Mouse (Mus musculus) C2C12 (cell line): ENCODE results near the gene Rdh14.

Experiments
- CTCF ChIP-seq: IDR thresholded peaks from one replicate; pipeline ENCODE4 v1.5.1; 2011; ENCODE audit not compliant: control insufficient read depth, insufficient read depth, insufficient read length
- FOSL1 ChIP-seq: IDR thresholded peaks from one replicate; pipeline ENCODE4 v1.8.0; 2011; ENCODE audit warnings: mild to moderate bottlenecking, low read length; ENCODE audit not compliant: poor library complexity, insufficient read depth, severe bottlenecking
- MYOD1 ChIP-seq: IDR thresholded peaks from one replicate; pipeline ENCODE4 v1.6.1; 2011; ENCODE audit warnings: low read depth; ENCODE audit not compliant: control insufficient read depth, insufficient read length
- USF1 ChIP-seq: IDR thresholded peaks from one replicate; pipeline ENCODE4 v1.6.1; 2011; ENCODE audit warnings: low read depth, mild to moderate bottlenecking, control low read depth, moderate library complexity

- TF ChIP-seq CTCF (no peak), USF1 (no peak), FOSL1 (no peak), MYOD1 (no peak)
Observed at GRCm38 (mm10) chr12:10410511-10411179, 20.1 kb downstream of the Rdh14 start.
